Mouse (Mus musculus) frontal cortex, postnatal 14 days (tissue): ENCODE measurements around the gene Trim43a.
"Not testable (repeated sequence)": the region's sequence is repeated elsewhere in the genome, so short reads cannot be mapped to it uniquely, and the experiment has no call there.

ENCODE experiments used
- DNase-seq, 2 experiments: peaks; one replicate each; pipeline ENCODE4 v3.0.0; 2022; ENCODE audit warnings: low spot score in 2 of 2

Gene Trim43a

GRCm38 (mm10) chr9:88580591-88580990, at the start of gene Trim43a:
TSS of gene Trim43a (plus strand) at chr9:88580891.
- not testable (repeated sequence) for DNase-seq

- no peak for DNase-seq
These were observed 46.6 kb upstream of the Trim43a start for GRCm38 (mm10) chr9:88534093-88534492.

- DNase-seq = no peak
These were observed 41.0 kb upstream of the Trim43a start for GRCm38 (mm10) chr9:88539546-88540224.

GRCm38 (mm10) chr9:88542816-88543215, 37.9 kb upstream of the Trim43a start:
- DNase-seq = no peak

GRCm38 (mm10) chr9:88545534-88545933, 35.2 kb upstream of the Trim43a start:
- DNase-seq = no peak

- no peak for DNase-seq
These were observed 34.5 kb upstream of the Trim43a start for GRCm38 (mm10) chr9:88546166-88546565.

GRCm38 (mm10) chr9:88546657-88547056, 34.0 kb upstream of the Trim43a start:
- no peak for DNase-seq

GRCm38 (mm10) chr9:88547270-88547669, 33.4 kb upstream of the Trim43a start:
- no peak for DNase-seq

GRCm38 (mm10) chr9:88547851-88548613, 32.7 kb upstream of the Trim43a start, which contains the start of gene Zfp949:
TSS of gene Zfp949 (plus strand) at chr9:88548020.
- peak; percentile 56 to 67 for DNase-seq

- DNase-seq = no peak
These were observed 32.1 kb upstream of the Trim43a start for GRCm38 (mm10) chr9:88548614-88548945.

- DNase-seq = no peak
These were observed 27.6 kb upstream of the Trim43a start for GRCm38 (mm10) chr9:88553071-88553470.

- DNase-seq = no peak
These were observed 22.5 kb upstream of the Trim43a start for GRCm38 (mm10) chr9:88558146-88558545.

- not testable (repeated sequence) for DNase-seq
These were observed 19.2 kb upstream of the Trim43a start for GRCm38 (mm10) chr9:88561476-88561875.

GRCm38 (mm10) chr9:88570471-88570870, 10.2 kb upstream of the Trim43a start:
- DNase-seq = not testable (repeated sequence)

GRCm38 (mm10) chr9:88593708-88594107, 13.0 kb downstream of the Trim43a start:
- DNase-seq = not testable (repeated sequence)

GRCm38 (mm10) chr9:88599206-88600162, 18.8 kb downstream of the Trim43a start:
- DNase-seq = peak; percentile 95 to 98

GRCm38 (mm10) chr9:88625803-88626514, 45.3 kb downstream of the Trim43a start:
- not testable (repeated sequence) for DNase-seq

GRCm38 (mm10) chr9:88638125-88638524, 57.4 kb downstream of the Trim43a start:
- not testable (repeated sequence) for DNase-seq
